Mouse (Mus musculus): ENCODE data around the gene Gnb3.

Gnb3 gene

GRCm38 (mm10) chr6:124840241-124841167 lies at the start of gene Gnb3:
Gene Gnb3, minus strand, starts transcription at chr6:124840275.
- DNase-seq (ENCODE audit: low spot score in 2 of 2): no peak

- DNase-seq (ENCODE audit: low spot score in 2 of 2): no peak
Measured at GRCm38 (mm10) chr6:124888555-124889125, 48.6 kb upstream of the Gnb3 start.

- no peak for DNase-seq (ENCODE audit: low spot score in 2 of 2)
Measured at GRCm38 (mm10) chr6:124887986-124888385, 47.9 kb upstream of the Gnb3 start, which contains the start of gene Cd4. Gene Cd4, minus strand, starts transcription at chr6:124888221.

- no peak for DNase-seq (ENCODE audit: low spot score in 2 of 2)
Measured at GRCm38 (mm10) chr6:124885956-124886381, 45.9 kb upstream of the Gnb3 start.

GRCm38 (mm10) chr6:124884714-124885500 lies 44.8 kb upstream of the Gnb3 start:
- DNase-seq (ENCODE audit: low spot score in 2 of 2): peak; percentile 50 to 66

- DNase-seq (ENCODE audit: low spot score in 2 of 2): no peak
Measured at GRCm38 (mm10) chr6:124883351-124883750, 43.3 kb upstream of the Gnb3 start.

GRCm38 (mm10) chr6:124881821-124882220 lies 41.7 kb upstream of the Gnb3 start:
- DNase-seq (ENCODE audit: low spot score in 2 of 2): no peak

GRCm38 (mm10) chr6:124879390-124879789 lies 39.3 kb upstream of the Gnb3 start:
- DNase-seq (ENCODE audit: low spot score in 2 of 2): no peak

GRCm38 (mm10) chr6:124874348-124874747 lies 34.3 kb upstream of the Gnb3 start:
- no peak for DNase-seq (ENCODE audit: low spot score in 2 of 2)

GRCm38 (mm10) chr6:124866560-124866959 lies 26.5 kb upstream of the Gnb3 start:
- DNase-seq (ENCODE audit: low spot score in 2 of 2): no peak

- DNase-seq (ENCODE audit: low spot score in 2 of 2): no peak
Measured at GRCm38 (mm10) chr6:124865766-124866362, 25.8 kb upstream of the Gnb3 start.

GRCm38 (mm10) chr6:124863658-124864298 lies 23.7 kb upstream of the Gnb3 start, which contains the start of gene Gpr162:
Gene Gpr162, minus strand, starts transcription at chr6:124863983.
- no peak for DNase-seq (ENCODE audit: low spot score in 2 of 2)

GRCm38 (mm10) chr6:124863125-124863657 lies 23.1 kb upstream of the Gnb3 start:
- no peak for DNase-seq (ENCODE audit: low spot score in 2 of 2)

GRCm38 (mm10) chr6:124862406-124863124 lies 22.5 kb upstream of the Gnb3 start:
- DNase-seq (ENCODE audit: low spot score in 2 of 2): no peak

GRCm38 (mm10) chr6:124861802-124862201 lies 21.7 kb upstream of the Gnb3 start:
- DNase-seq (ENCODE audit: low spot score in 2 of 2): no peak

GRCm38 (mm10) chr6:124861266-124861665 lies 21.2 kb upstream of the Gnb3 start:
- no peak for DNase-seq (ENCODE audit: low spot score in 2 of 2)

- DNase-seq (ENCODE audit: low spot score in 2 of 2): no peak
Measured at GRCm38 (mm10) chr6:124860511-124860910, 20.4 kb upstream of the Gnb3 start.

GRCm38 (mm10) chr6:124859725-124860124 lies 19.6 kb upstream of the Gnb3 start:
- peak; percentile 56 to 79 for DNase-seq (ENCODE audit: low spot score in 2 of 2)

- DNase-seq (ENCODE audit: low spot score in 2 of 2): no peak
Measured at GRCm38 (mm10) chr6:124858561-124859318, 18.7 kb upstream of the Gnb3 start.

Data from heart, adult 9 months (tissue).